Mouse (Mus musculus) splenic B cell, adult 2 months (primary cell): Measurements from ENCODE around the gene Mgat5b.
"Not testable (repeated sequence)": the region's sequence is repeated elsewhere in the genome, so short reads cannot be mapped to it uniquely, and the experiment has no call there.

ENCODE experiments used
- DNase-seq: peaks from one replicate; pipeline ENCODE4 v3.0.0-alpha.2; 2011; ENCODE audit warnings: low read depth, low spot score
- H3K27me3 ChIP-seq: 2 replicates; pipeline ENCODE4 v1.6.1; 2012; ENCODE audit warnings: mild to moderate bottlenecking, low read length, moderate library complexity, mixed read lengths; ENCODE audit not compliant: control insufficient read depth, poor library complexity, insufficient read depth, severe bottlenecking
- H3K36me3 ChIP-seq: 2 replicates; pipeline ENCODE4 v1.6.1; 2012; ENCODE audit warnings: mild to moderate bottlenecking, low read length, moderate library complexity, mixed read lengths; ENCODE audit not compliant: control insufficient read depth, poor library complexity, insufficient read depth, severe bottlenecking

The Mgat5b gene

GRCm38 (mm10) chr11:116899247-116899646, 19.4 kb upstream of the Mgat5b start:
- no peak for DNase-seq
- Histone ChIP-seq H3K36me3 (no peaks in the 10 kb centered on the region), H3K27me3 (no peaks in the 10 kb centered on the region)

GRCm38 (mm10) chr11:116902588-116902987, 16.1 kb upstream of the Mgat5b start:
- not testable (repeated sequence) for H3K27me3 ChIP-seq, DNase-seq, H3K36me3 ChIP-seq

- Histone ChIP-seq H3K27me3 (0 out of 2 replicates have a peak, but pooled peaks cover 2% of the 10 kb centered on the region), H3K36me3 (no peaks in the 10 kb centered on the region)
- no peak for DNase-seq
Observed at GRCm38 (mm10) chr11:116905741-116906456, 12.8 kb upstream of the Mgat5b start.

GRCm38 (mm10) chr11:116913573-116913972, 5.1 kb upstream of the Mgat5b start:
- no peaks in the 10 kb centered on the region for H3K36me3 ChIP-seq
- 0 out of 2 replicates have a peak, but pooled peaks cover 2% of the 10 kb centered on the region for H3K27me3 ChIP-seq
- DNase-seq, result no peak

GRCm38 (mm10) chr11:116914267-116914885, 4.3 kb upstream of the Mgat5b start:
- Histone ChIP-seq H3K36me3 (no peaks in the 10 kb centered on the region), H3K27me3 (peaks cover 2% of the 10 kb centered on the region; the same call in 1 of the 2 replicates)
- DNase-seq, result no peak

GRCm38 (mm10) chr11:116915241-116915640, 3.4 kb upstream of the Mgat5b start:
- H3K27me3 ChIP-seq, result peaks cover 2% of the 10 kb centered on the region; the same call in 1 of the 2 replicates
- no peaks in the 10 kb centered on the region for H3K36me3 ChIP-seq
- no peak for DNase-seq

- H3K36me3 ChIP-seq, result no peaks in the 10 kb centered on the region
- no peak for DNase-seq
- H3K27me3 ChIP-seq, result no peaks in the 10 kb centered on the region; the same call in 1 of the 2 replicates
Observed at GRCm38 (mm10) chr11:116917361-116917760, 1.3 kb upstream of the Mgat5b start.

- no peak for DNase-seq
- H3K36me3 ChIP-seq, result no peaks in the 10 kb centered on the region
- H3K27me3 ChIP-seq, result no peaks in the 10 kb centered on the region; the same call in 1 of the 2 replicates
Observed at GRCm38 (mm10) chr11:116919186-116920020, 740 bp downstream of the Mgat5b start.

- no peaks in the 10 kb centered on the region for H3K36me3 ChIP-seq
- DNase-seq, result no peak
- H3K27me3 ChIP-seq, result no peaks in the 10 kb centered on the region; the same call in 1 of the 2 replicates
Observed at GRCm38 (mm10) chr11:116920746-116921145, 2.1 kb downstream of the Mgat5b start.

- no peaks in the 10 kb centered on the region for H3K36me3 ChIP-seq
- DNase-seq, result no peak
- no peaks in the 10 kb centered on the region; the same call in 1 of the 2 replicates for H3K27me3 ChIP-seq
Observed at GRCm38 (mm10) chr11:116922058-116922457, 3.4 kb downstream of the Mgat5b start.

GRCm38 (mm10) chr11:116928031-116928430, 9.4 kb downstream of the Mgat5b start:
- DNase-seq, result no peak
- no peaks in the 10 kb centered on the region for H3K36me3 ChIP-seq
- no peaks in the 10 kb centered on the region for H3K27me3 ChIP-seq

GRCm38 (mm10) chr11:116934862-116935261, 16.2 kb downstream of the Mgat5b start:
- DNase-seq, result no peak
- H3K27me3 ChIP-seq, result no peaks in the 10 kb centered on the region
- H3K36me3 ChIP-seq, result no peaks in the 10 kb centered on the region

GRCm38 (mm10) chr11:116935354-116935753, 16.7 kb downstream of the Mgat5b start:
- Histone ChIP-seq H3K27me3 (no peaks in the 10 kb centered on the region), H3K36me3 (no peaks in the 10 kb centered on the region)
- DNase-seq, result no peak

- no peaks in the 10 kb centered on the region for H3K36me3 ChIP-seq
- DNase-seq, result no peak
- H3K27me3 ChIP-seq, result no peaks in the 10 kb centered on the region
Observed at GRCm38 (mm10) chr11:116935917-116936316, 17.3 kb downstream of the Mgat5b start.

GRCm38 (mm10) chr11:116937141-116937540, 18.5 kb downstream of the Mgat5b start:
- no peaks in the 10 kb centered on the region for H3K36me3 ChIP-seq
- no peaks in the 10 kb centered on the region for H3K27me3 ChIP-seq
- DNase-seq, result no peak
